Mouse (Mus musculus): Measurements from ENCODE around the gene Tcf20.

Gene Tcf20

GRCm38 (mm10) chr15:82922052-82922451, 65.6 kb downstream of the Tcf20 start:
- peak; percentile 93 to 95 for DNase-seq

GRCm38 (mm10) chr15:82921559-82921958, 66.1 kb downstream of the Tcf20 start:
- no peak for DNase-seq

- DNase-seq = peak; percentile 90 to 92
These were observed 66.7 kb downstream of the Tcf20 start for GRCm38 (mm10) chr15:82920895-82921515.

GRCm38 (mm10) chr15:82917965-82918364, 69.7 kb downstream of the Tcf20 start:
- DNase-seq = peak in 1 of 2 experiments; percentile 43

DNA sequence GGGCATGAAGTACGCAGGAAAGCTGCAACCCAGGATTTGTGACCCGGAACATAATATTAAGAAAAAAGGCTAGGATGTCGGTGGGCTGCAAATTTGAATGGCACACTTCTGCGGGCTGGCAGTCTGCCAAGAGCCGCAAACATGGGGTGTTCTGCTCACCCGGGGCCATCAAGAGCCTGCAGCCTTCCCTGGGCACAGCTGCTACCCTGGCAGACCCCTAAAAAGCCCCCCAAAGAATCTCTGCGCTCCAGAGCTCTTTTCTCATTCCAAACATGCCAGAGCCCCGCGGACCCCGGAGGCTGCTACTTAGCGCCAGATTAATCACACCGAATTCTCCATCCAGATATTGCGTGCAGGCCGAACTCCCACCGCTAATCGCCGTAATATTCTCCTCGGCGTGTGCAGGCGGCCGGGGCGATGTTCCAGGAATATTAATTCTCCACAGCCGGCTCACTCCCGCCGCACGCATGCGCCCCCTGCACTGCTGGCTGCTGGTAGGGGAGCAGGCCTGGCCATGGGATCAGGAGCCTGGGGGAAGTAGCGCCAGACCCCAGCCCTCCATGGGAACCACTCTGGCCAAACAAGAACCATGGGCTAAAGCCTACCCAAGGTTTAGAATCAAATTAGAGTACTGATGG, 70.3 kb downstream of the Tcf20 start:
- DNase-seq = peak; percentile 67 to 73

GRCm38 (mm10) chr15:82914455-82914854, 73.2 kb downstream of the Tcf20 start:
- no peak for DNase-seq

DNA sequence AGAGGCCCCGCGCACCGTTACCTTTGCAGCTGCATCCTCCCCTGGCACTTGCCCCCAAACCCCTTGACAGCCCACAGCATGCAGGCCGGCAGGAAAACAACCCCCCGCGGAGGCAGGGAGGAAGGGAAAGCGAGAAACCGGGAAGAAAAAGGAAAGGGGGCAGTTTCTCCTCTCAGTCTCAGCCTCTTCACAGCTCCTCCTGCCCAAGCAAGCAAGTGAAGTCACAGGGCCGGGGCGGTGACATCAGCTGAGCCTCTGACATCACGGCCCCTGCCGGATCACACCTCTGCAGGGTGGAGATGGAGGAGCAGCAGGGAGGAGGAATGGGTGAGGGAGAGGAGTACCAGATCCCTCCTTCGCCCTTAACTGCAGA, 75.7 kb downstream of the Tcf20 start:
- DNase-seq = no peak

GRCm38 (mm10) chr15:82911001-82911964, 76.4 kb downstream of the Tcf20 start:
- DNase-seq = peak in 1 of 2 experiments; percentile 49

DNA sequence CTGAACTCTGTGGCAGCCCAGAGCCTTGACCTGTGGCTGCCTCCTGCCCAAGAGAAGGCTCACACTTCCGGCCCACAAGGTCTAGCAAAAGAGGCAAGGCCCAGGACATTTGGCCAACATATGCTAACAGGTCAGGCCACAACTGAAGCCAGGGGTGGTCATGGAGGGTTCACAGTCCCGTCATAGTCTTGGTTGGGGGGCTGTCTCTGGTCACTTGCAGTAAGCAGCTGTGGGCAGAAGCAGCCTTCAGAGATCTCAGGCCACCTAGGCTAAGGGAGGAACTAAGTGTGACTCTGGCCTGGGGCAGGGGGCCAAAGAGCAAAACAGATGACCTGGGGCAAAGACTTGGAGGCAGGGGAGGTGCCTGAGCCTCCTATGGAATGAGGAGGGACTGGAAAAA, 77.1 kb downstream of the Tcf20 start:
- peak in 1 of 2 experiments; percentile 1 for DNase-seq

DNA sequence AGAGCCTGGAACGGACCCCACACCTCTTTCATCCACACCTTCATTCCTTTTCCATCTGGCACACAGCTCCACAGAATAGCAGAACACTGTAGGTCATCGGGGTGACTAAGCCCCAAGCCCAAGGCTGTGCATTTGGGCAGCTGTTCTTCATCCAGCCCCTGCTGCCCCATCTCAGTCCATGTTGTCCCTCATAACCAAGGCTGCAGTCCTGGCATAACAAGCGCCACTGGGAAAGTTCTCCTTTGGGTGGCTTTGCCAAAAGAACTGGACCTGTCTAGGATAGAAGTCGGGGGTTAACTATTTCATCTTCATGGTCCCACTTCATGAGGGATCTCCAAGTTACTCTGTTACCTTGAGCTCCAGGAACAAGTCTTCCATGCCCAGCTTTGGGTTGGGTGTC, 77.9 kb downstream of the Tcf20 start:
- DNase-seq = no peak

DNA sequence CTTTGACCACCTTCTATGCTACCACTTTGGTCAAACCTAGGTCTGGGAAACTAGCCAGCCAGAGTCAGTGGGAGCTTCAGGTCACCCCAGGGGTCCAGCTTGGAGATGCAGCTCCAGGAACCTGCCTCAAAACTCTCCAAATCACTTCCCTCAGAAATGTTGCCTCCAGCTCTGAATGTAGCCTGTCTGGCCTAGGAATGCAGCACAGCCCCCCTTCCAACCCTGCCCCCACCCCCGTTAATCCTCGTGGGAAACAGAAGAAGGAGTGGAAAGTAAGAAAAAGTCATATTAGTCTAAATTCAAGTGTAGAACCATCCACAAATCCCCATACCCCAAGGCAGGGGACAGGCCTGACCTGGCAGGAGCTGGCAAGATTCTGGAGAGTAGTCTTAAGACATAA, 79.2 kb downstream of the Tcf20 start:
- no peak for DNase-seq

DNA sequence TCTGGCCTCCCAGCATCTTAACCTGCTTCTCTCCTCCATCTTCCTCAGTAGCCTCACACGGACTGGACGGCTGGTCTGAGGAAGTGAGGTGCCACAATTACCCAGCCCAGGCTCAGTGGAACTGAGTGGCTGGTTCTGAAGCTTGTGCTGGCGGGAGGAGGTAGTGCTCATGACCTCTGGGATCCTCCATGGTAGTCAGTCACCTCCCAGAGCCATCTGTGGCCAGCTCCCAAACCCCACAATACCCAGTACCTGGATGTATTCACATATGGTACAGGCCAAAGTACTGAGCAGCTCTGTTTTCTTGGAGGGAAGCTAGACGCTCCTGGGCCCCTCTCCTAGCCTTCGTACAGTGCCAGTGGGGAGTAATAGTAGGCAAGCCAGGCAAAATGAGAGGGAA, 80.4 kb downstream of the Tcf20 start:
- no peak for DNase-seq

GRCm38 (mm10) chr15:82906574-82907061, 81.1 kb downstream of the Tcf20 start:
- peak in 1 of 2 experiments; percentile 37 for DNase-seq

- peak in 1 of 2 experiments; percentile 12 for DNase-seq
These were observed 82.0 kb downstream of the Tcf20 start for GRCm38 (mm10) chr15:82905431-82906395.

DNA sequence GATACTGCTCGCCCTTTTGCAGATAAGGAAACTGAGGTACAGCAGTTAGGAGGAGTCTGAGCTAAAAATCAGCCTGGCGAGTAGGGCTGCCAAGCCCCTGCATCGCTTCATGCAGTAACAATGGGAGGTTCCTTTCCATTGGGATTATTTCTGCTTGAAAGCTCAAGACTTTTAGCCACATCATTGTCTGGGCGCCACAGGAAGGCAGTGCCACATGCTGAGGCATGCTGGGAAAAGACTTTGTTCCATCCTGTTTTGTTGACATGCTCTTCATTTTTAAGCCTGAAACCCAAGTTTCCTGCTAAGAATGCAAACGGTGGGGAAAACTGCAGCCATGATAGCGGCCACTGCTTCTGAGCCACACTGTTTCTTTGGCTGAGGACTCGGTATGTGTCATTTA, 83.1 kb downstream of the Tcf20 start:
- DNase-seq = peak in 1 of 2 experiments; percentile 1

GRCm38 (mm10) chr15:82902521-82902920, 85.2 kb downstream of the Tcf20 start:
- no peak for DNase-seq

- DNase-seq = no peak
These were observed 86.4 kb downstream of the Tcf20 start for GRCm38 (mm10) chr15:82901306-82901705.

DNA sequence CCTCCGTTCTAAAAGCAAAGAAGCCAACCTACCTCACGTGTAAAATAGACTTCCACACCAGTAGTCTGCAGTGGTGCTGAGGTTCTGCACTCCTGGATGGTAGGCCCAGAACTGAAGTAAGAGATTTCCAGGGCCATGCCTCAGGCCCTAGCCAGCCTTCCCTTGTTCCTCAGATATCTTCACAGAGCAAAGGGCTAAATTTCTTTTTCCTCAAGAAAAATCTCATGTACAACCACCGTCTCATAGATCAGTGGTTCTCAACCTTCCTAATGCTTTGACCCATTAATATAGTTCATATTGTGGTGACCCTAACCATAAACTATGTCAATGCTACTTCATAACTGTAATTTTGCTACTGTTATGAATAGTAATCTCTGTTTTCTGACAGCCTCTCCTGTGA, 87.3 kb downstream of the Tcf20 start:
- no peak for DNase-seq

DNA sequence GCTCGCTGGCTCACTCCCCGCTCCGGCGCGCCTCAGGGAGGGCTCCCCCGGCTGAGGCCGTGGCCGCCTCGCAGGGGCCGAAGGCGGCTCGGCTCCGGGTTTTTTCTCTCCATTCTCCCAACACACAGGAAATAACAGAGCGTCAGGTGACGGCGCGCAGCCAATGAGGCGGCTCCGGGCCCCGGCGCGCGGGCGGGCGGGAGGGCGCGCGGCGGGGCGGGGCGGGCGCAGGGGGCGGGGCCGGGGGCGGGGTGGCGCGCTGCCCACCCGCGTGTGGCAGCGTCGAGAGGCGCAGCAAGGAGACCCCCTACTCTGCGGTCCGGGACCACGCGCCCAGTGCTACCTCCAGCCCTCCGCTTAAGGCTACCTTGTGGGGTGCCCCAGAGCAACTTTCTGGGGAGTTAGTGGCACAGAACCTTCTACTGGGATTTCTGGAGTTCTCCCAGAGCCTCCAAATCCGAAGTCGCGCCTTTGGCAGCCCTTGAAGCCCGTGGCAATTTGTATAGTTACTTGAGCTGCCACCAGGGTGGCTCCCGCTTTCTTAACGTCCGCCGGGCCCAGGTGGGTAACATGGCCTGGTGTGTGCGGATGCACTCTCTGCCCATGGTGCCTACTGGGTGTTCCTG, 87.9 kb downstream of the Tcf20 start:
- peak; percentile 88 to 93 for DNase-seq

- peak; percentile 61 to 79 for DNase-seq
These were observed 88.7 kb downstream of the Tcf20 start for GRCm38 (mm10) chr15:82898740-82899675.

Measured in kidney, postnatal 4 days (tissue).